Mouse (Mus musculus) limb, embryonic 10.5 days (tissue): Measurements from ENCODE around the gene Cdca7. TPM values are rescaled to one million over a fixed set of nuclear protein-coding genes. Genes with fewer than 3 reads are reported as not detected.

ENCODE experiments used
- DNase-seq: peaks from one replicate; pipeline ENCODE4 v3.0.0-alpha.2; 2017; ENCODE audit warnings: low spot score
- H3K27ac ChIP-seq: fragments of 300-500 bp; sonication (generic); 2 replicates; pipeline ENCODE4 v1.5.1; 2016; ENCODE audit warnings: mild to moderate bottlenecking
- H3K27me3 ChIP-seq: fragments of 300-500 bp; sonication (generic); 2 replicates; pipeline ENCODE4 v1.6.1; 2016; ENCODE audit warnings: low read depth, mild to moderate bottlenecking; ENCODE audit not compliant: poor library complexity, severe bottlenecking
- H3K36me3 ChIP-seq: fragments of 300-500 bp; sonication (generic); 2 replicates; pipeline ENCODE4 v1.6.1; 2016; ENCODE audit warnings: mild to moderate bottlenecking, moderate library complexity
- H3K4me1 ChIP-seq: fragments of 300-500 bp; sonication (generic); 2 replicates; pipeline ENCODE4 v1.6.1; 2016
- H3K4me3 ChIP-seq: fragments of 300-500 bp; sonication (generic); 2 replicates; pipeline ENCODE4 v1.5.1; 2016; ENCODE audit warnings: mild to moderate bottlenecking, moderate library complexity
- H3K9me3 ChIP-seq: fragments of 300-500 bp; sonication (generic); replicated peaks from 2 replicates; pipeline ENCODE4 v1.6.1; 2016; ENCODE audit warnings: mild to moderate bottlenecking
- WGBS: fragments of 180-500 bp; shearing (Covaris S2); methylation state at CpG from one replicate; pipeline ENCODE4 v1.1.7; 2016; 5-methylcytosine and 5-hydroxymethylcytosine counted together
- polyA plus RNA-seq: library from polyadenylated mRNA; unstranded; fragments of >200 nt; fragmentation: Nextera tagmentation; extraction: Ambion mirVana; gene quantifications from 2 replicates; pipeline ENCODE4 v1.2.1, GENCODE M21; 2016

Cdca7 gene
- polyA plus RNA-seq, 1 experiment from 2014 or later = 290 TPM

DNA sequence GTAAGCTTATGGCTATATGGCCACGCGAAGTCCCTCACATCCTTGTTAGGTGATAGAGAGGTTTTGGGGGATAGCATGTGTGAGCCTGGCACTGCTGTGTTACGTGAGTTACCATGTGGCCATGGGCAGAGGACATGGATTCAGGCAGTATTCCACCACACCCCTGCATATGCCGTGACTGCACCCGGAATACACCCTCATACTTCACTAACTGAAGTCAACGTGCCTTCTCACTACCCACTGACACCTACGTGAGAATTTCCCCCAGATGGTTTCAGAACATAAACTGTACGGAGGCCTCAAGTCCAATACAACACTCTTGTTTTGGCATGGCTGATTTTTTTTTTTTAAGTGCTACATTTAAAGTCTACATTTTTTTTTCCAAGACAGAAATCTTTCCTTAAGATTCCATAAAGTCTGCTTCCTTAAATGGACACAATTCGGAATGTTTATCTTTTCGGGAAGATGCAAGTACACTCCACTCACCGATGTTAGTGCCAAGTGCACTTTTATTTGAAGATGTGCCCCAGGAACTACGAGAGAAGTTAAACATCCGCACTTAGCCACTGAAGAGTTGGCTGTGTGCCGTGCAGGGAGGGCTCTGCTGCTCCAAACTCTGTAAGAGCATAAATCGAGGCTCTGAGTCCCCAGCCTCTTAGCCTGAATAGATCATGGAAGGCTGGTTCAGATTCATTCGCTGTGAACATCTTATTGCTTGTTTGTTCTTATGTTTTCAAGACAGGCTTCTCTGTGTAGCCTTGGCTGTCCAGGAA lies 26.3 kb downstream of the Cdca7 start:
- no peak for DNase-seq
- Histone ChIP-seq H3K4me3 (no peak overlapping the region), H3K9me3 (no peaks in the 10 kb centered on the region), H3K4me1 (peaks cover 26% of the 10 kb centered on the region), H3K36me3 (no peaks in the 10 kb centered on the region), H3K27ac (no peak overlapping the region), H3K27me3 (peaks cover 15% of the 10 kb centered on the region)
- 89% methylated on average over 16 of the region's 16 CpGs for WGBS

GRCm38 (mm10) chr2:72503646-72504045 lies 27.7 kb downstream of the Cdca7 start:
- Histone ChIP-seq H3K36me3 (no peaks in the 10 kb centered on the region), H3K27ac (peak overlapping the region; percentile 61), H3K9me3 (no peaks in the 10 kb centered on the region), H3K27me3 (peaks cover 15% of the 10 kb centered on the region), H3K4me3 (no peak overlapping the region), H3K4me1 (peaks cover 26% of the 10 kb centered on the region)
- 67% methylated on average over 9 of the region's 9 CpGs for WGBS
- DNase-seq = no peak

GRCm38 (mm10) chr2:72507855-72508635 lies 32.1 kb downstream of the Cdca7 start:
- Histone ChIP-seq H3K9me3 (no peaks in the 10 kb centered on the region), H3K4me1 (peaks cover 11% of the 10 kb centered on the region; the same call in 1 of the 2 replicates), H3K27ac (no peak overlapping the region), H3K36me3 (no peaks in the 10 kb centered on the region), H3K4me3 (no peak overlapping the region), H3K27me3 (no peaks in the 10 kb centered on the region)
- WGBS = 67% methylated on average over 18 of the region's 18 CpGs
- DNase-seq = no peak

GRCm38 (mm10) chr2:72508891-72509290 lies 32.9 kb downstream of the Cdca7 start:
- Histone ChIP-seq H3K4me1 (peaks cover 5% of the 10 kb centered on the region; the same call in 1 of the 2 replicates), H3K36me3 (no peaks in the 10 kb centered on the region), H3K27me3 (no peaks in the 10 kb centered on the region), H3K4me3 (no peak overlapping the region), H3K27ac (no peak overlapping the region), H3K9me3 (no peaks in the 10 kb centered on the region)
- no peak for DNase-seq
- 90% methylated on average over 8 of the region's 8 CpGs for WGBS

DNA sequence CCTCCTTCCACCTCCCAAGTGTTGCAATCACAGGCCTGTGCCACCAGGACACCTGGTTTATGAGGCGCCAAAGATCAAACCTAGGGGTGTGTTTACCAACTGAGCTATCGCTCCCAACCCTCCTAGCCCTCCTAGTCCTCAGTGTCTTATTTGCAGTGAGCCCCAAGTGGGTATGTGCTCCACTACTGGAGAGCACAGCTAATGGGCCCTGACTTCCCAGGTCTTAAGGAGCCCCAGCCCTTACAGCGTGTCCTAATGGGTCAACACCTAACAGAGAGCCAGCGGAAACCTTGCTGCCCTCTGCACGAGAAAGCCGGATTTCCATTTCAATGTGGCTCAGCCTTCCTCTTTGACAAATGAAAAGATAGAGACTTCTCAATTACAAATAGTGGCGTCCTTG lies 39.6 kb downstream of the Cdca7 start:
- no peak overlapping the region for H3K4me3 ChIP-seq
- no peaks in the 10 kb centered on the region for H3K36me3 ChIP-seq
- no peaks in the 10 kb centered on the region for H3K9me3 ChIP-seq
- DNase-seq = no peak
- H3K27ac ChIP-seq = no peak overlapping the region
- H3K4me1 ChIP-seq = peaks cover 19% of the 10 kb centered on the region; the same call in 1 of the 2 replicates
- 33% methylated on average over 7 of the region's 7 CpGs for WGBS
- H3K27me3 ChIP-seq = peaks cover 53% of the 10 kb centered on the region

GRCm38 (mm10) chr2:72515971-72516719 lies 40.2 kb downstream of the Cdca7 start:
- Histone ChIP-seq H3K9me3 (no peaks in the 10 kb centered on the region), H3K4me3 (no peak overlapping the region), H3K4me1 (peaks cover 19% of the 10 kb centered on the region; the same call in 1 of the 2 replicates), H3K27ac (no peak overlapping the region), H3K27me3 (peaks cover 53% of the 10 kb centered on the region), H3K36me3 (no peaks in the 10 kb centered on the region)
- peak; percentile 92 for DNase-seq
- 20% methylated on average over 17 of the region's 17 CpGs for WGBS

GRCm38 (mm10) chr2:72516720-72517089 lies 40.7 kb downstream of the Cdca7 start:
- H3K36me3 ChIP-seq = no peaks in the 10 kb centered on the region
- DNase-seq = no peak
- no peak overlapping the region for H3K4me3 ChIP-seq
- H3K27me3 ChIP-seq = peaks cover 53% of the 10 kb centered on the region
- H3K4me1 ChIP-seq = peaks cover 19% of the 10 kb centered on the region; the same call in 1 of the 2 replicates
- 29% methylated on average over 8 of the region's 8 CpGs for WGBS
- no peaks in the 10 kb centered on the region for H3K9me3 ChIP-seq
- 0 out of 2 replicates have a peak overlapping the region, but pooled peaks have one; percentile 36 for H3K27ac ChIP-seq

- Histone ChIP-seq H3K36me3 (no peaks in the 10 kb centered on the region), H3K4me1 (peaks cover 26% of the 10 kb centered on the region), H3K27me3 (peaks cover 11% of the 10 kb centered on the region; the same call in 1 of the 2 replicates), H3K27ac (no peak overlapping the region), H3K9me3 (no peaks in the 10 kb centered on the region), H3K4me3 (no peak overlapping the region)
- WGBS = 45% methylated on average over 12 of the region's 12 CpGs
- no peak for DNase-seq
Measured at GRCm38 (mm10) chr2:72524022-72524421, 48.1 kb downstream of the Cdca7 start.

DNA sequence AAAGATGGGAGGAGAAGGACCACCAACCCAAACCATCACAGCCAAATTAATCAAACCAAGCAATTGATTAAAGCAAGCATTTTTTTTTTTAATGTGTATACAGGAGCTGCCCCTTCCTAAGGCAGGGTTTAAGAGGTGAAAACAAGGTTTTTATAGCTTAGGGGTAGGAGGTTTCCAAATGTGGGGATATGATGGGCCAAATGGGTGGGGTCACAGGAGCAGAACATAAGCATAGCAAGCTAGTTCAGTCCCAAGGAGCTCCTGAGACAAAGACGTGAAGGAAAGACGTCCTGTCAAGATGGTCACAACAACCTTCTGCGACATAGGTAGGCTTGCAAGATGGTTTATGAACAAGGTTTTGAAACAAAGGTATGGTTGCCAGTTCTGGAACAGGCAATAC lies 49.6 kb downstream of the Cdca7 start:
- 92% methylated on average over 3 of the region's 3 CpGs for WGBS

GRCm38 (mm10) chr2:72529026-72529357 lies 53.0 kb downstream of the Cdca7 start:
- Histone ChIP-seq H3K4me3 (no peak overlapping the region), H3K27ac (no peak overlapping the region), H3K36me3 (no peaks in the 10 kb centered on the region), H3K9me3 (no peaks in the 10 kb centered on the region), H3K4me1 (peaks cover 19% of the 10 kb centered on the region), H3K27me3 (no peaks in the 10 kb centered on the region)
- WGBS = 83% methylated on average over 10 of the region's 10 CpGs
- no peak for DNase-seq

More for the DNA sequence above, 49.6 kb downstream of the Cdca7 start:
- Histone ChIP-seq H3K4me3 (no peak overlapping the region), H3K27me3 (no peaks in the 10 kb centered on the region), H3K9me3 (no peaks in the 10 kb centered on the region), H3K36me3 (no peaks in the 10 kb centered on the region), H3K4me1 (peaks cover 29% of the 10 kb centered on the region), H3K27ac (no peak overlapping the region)
- no peak for DNase-seq

GRCm38 (mm10) chr2:72529358-72530319 lies 53.7 kb downstream of the Cdca7 start:
- Histone ChIP-seq H3K36me3 (no peaks in the 10 kb centered on the region), H3K4me1 (peaks cover 12% of the 10 kb centered on the region), H3K9me3 (no peaks in the 10 kb centered on the region), H3K27ac (no peak overlapping the region), H3K27me3 (no peaks in the 10 kb centered on the region), H3K4me3 (no peak overlapping the region)
- WGBS = 57% methylated on average over 25 of the region's 25 CpGs
- no peak for DNase-seq

DNA sequence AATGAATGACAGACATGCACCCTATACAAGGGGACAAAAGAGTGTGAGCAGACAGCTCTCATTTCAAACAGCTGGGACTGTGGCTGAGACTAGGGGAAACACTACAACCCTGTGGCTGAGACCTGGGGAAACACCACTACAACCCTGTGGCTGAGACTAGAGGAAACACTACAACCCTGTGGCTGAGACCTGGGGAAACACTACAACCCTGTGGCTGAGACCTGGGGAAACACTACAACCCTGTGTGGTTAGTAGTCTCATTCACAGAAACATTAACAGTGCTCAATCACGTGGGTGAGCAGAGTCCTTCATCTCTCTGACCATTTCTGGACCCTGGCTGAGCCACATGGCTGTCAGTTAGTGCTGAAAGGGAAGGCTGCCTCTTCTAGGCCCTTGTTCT lies 59.9 kb downstream of the Cdca7 start:
- no peaks in the 10 kb centered on the region for H3K4me1 ChIP-seq
- no peaks in the 10 kb centered on the region for H3K36me3 ChIP-seq
- H3K27ac ChIP-seq = no peak overlapping the region
- no peak for DNase-seq
- 59% methylated on average over 1 of the region's 1 CpGs for WGBS
- H3K4me3 ChIP-seq = no peak overlapping the region
- no peaks in the 10 kb centered on the region for H3K9me3 ChIP-seq
- no peaks in the 10 kb centered on the region for H3K27me3 ChIP-seq
